Mouse (Mus musculus) forelimb bud, embryonic 11.5 days (tissue): ENCODE data around the gene Znrd1.

ENCODE experiments used
- DNase-seq: peaks from one replicate; pipeline ENCODE4 v3.0.0-alpha.2; 2012; ENCODE audit warnings: low read depth, low spot score

The Znrd1 gene

DNA sequence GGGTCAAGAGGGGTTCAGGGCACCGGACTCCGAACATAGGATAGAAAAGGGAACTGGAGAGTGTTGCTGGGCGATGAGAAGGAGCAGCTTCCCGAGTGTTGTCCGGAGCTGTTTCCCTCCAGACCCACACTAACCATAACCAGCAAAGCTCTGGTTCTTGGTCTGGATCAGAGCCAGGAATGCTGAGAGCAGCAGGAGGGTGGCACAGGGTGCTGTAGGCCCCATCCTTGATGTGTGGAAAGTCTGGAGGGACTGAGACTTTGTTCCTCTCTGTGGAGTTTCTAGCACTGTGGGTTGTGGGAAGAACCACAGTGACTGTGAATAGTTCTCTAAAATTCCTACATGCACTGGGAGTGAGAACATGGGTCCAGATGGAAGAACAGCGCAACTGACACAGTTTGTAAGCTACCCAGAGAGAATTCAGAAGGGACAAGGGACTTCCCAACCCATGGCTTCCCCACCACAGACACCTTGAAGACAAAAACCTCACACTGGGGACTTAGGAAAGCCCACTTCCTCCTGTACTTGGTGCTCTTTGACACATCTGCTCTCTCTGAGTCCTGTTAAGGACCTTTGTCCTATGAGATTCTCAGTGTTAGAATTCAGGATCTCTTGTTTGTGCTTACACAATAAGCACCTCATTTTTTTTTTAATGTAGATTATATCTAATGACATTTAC lies 13.0 kb upstream of the Znrd1 start:
- no peak for DNase-seq

DNA sequence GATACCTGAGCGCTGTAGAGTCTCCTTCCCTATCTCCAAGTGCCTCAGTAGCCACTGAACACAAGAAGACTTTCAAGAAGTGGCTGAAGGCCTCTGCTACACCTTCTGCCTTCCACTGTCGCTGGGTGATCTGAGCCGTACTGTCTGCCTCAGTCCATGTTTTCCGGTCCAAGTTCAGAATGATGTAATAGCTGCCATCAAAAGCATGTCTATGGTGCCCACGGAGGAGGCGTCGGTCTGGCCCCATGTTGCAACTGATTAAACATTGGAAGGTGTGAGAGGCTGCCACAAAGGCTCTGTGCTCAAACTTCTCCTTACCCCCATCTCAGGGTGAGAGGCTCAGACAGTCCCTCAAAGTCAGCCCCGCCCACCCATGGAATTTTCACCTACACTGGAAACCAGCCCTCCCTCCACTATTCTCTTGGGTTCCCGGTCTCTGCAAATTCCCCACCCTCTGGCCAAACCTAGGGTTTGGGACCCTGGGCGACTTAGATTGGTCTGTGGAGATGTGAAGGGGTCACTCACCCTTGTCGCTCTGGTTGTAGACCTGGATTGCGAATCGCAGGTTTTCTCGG lies 12.0 kb upstream of the Znrd1 start:
- DNase-seq, result no peak

DNA sequence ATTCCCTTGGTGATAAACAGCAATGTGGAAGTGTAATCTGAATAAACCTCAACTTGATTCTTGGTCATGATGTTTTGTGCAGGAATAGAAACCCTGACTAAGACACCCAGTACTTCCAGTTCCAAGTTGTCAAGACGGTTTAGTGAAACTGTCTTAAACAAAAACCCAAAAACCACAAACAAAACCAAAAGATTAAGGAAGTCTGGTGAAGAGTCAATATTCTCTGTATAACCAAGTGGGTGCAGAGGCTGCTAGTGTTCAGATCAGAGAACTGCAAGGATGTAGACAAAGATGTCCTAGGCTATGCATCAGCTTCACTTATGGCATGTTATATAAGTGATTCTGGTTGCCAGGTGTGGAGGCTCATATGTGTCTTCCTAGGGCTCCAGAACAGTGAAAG lies 8.5 kb upstream of the Znrd1 start:
- no peak for DNase-seq

- DNase-seq, result no peak
These were observed 2.8 kb upstream of the Znrd1 start for GRCm38 (mm10) chr17:36961125-36961524.

GRCm38 (mm10) chr17:36958884-36959283 lies 525 bp upstream of the Znrd1 start:
- DNase-seq, result no peak

GRCm38 (mm10) chr17:36953062-36953461 lies 5.3 kb downstream of the Znrd1 start:
- no peak for DNase-seq

GRCm38 (mm10) chr17:36952631-36953030 lies 5.7 kb downstream of the Znrd1 start:
- no peak for DNase-seq

DNA sequence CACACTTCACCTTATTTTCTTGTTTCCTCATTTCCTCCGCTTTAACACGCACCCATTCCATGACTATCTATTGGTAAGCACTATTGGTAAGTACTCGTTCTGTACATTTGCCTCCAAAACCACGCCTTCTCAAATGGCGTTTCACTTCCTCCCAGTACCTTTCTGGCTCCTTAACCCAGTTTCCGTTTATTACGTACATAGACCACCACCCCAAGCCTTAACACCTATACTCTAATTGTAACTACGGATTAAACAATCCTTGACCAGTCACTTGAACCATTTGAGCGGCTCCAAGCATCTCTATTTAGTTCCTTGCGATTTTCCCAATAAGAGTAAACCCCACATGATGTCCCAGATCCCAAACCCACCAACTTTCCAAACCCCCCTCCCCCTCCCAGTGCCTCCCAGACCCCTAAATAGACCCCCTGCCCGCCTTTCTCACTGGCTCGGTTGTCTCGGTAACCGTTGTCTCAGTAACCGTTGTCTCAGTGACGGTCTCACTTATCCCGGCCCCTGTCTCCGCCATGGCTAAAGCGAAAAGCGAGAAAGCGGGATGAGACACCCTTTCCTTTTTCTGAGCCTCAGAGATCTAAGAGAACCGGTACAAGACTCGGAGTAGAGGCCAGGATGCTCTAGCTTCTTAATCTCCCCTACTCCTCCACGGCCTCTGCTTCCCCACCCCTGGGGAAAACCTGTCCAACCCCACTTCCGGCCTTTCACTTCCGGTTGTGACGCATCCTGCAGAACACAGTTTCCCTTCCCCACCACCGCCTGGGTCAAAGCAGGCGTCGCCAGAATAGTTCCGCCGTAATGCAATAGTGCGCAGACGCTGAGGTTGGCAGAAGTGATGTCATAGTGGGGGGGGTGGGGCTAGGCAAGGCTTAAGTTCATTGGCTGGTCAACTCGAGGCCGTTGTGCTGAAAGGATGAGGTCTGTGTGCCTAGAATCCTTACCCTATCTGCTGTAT lies 7.1 kb downstream of the Znrd1 start, which contains the start of gene Ppp1r11:
TSS of gene Ppp1r11 (minus strand) at position 761 of the 967 bp plus-strand sequence.
- peak; percentile 98 for DNase-seq

DNA sequence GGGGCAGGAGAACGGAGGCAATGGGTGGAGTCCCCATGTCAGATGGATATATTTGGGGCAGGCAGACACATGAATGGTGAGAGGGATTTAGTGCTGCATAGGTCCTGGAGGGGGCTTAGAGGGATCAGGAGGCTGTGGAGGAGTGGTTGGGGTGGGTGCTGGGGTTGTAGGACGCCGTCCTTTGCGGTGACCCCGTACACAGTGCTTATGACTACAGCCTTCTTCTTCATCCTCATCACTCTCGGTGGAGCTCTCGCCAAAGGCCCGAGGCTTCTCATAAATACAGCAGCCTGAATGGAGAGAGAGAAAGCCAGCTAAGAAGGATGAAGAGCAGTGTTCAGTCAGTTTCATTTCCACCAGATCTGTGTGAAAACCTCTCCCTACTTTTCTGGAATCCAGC lies 9.1 kb downstream of the Znrd1 start:
- no peak for DNase-seq

DNA sequence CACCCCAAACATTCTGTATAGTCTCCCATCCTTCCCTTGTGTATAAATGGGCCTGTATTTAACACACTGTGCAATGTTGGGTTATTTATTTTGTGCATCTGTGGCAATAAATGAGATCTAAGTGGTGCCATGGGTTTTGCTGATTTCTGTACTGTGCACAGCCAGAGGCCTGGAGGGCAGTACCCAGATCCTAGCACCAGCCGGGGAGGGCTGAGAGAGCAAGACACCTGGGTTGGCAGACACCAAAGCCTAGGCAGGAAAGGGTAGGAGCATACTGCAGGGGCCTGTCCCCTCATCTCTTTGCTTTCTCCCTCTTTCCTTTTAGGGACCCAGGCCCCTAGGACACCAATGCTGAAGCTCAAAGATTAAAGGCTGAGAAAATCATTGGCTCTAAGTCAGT lies 10.1 kb downstream of the Znrd1 start:
- DNase-seq, result no peak

DNA sequence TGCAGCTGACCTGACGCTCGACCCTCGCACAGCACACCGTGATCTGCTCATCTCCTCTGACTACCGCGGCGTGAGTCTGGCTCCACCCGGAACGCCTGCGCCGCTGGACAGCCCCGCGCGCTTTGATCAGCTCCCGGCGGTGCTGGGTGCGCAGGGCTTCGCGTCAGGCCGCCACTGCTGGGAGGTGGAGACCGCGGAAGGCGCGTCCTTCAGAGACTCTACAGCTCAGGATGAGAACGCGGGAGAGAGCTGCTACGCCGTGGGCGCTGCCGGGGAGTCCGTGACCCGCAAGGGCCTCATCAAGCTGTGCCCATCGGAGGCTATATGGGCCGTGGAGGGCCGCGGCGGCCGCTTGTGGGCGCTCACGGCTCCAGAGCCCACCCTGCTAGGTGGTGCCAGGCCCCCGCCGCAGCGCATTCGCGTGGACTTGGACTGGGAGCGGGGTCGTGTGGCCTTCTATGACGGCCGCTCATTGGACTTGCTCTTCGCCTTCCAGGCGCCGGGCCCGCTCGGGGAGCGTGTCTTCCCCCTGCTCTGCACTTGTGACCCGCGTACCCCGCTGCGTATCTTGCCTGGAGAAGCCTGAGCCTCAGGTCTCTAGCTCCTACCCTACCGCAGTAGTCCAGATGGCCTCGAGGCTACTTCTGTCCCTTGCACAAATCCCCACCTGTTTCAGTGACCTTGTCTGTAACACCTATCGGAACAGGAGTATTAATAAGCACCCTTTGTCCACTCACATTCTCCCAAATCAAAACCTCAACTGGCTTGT lies 11.1 kb downstream of the Znrd1 start:
- peak; percentile 19 for DNase-seq

DNA sequence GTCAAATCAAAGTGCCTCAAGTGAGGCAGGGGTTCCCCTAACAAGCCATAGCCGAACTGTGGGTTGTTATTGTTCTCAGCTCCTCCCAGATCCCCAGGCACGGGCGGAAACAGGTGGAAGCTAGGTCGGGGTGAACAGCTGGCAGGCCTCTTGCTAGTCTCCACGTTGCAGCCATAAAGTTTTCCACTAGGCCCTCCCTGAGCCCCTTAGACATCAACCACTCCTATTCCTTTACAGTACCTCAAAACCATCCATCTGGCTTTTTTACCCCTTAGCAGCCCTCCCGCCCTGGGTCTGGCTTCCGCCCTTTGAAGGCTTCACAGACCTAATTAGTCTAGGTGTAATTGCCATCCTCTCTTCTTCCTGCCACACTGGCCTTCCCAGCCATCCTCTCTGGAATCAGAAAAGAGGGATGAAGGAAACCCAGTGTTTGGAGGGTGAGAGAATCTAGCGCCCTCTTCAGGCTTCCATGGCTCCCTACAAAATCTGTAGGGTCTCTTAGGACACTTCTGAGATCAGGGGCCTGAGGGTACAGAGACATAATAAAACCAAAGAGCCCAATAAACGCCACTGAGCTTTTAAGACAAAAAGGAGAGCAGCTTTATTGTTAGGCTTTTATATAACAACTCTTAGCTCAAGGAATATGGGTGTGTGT lies 14.1 kb downstream of the Znrd1 start:
- peak; percentile 57 for DNase-seq

DNA sequence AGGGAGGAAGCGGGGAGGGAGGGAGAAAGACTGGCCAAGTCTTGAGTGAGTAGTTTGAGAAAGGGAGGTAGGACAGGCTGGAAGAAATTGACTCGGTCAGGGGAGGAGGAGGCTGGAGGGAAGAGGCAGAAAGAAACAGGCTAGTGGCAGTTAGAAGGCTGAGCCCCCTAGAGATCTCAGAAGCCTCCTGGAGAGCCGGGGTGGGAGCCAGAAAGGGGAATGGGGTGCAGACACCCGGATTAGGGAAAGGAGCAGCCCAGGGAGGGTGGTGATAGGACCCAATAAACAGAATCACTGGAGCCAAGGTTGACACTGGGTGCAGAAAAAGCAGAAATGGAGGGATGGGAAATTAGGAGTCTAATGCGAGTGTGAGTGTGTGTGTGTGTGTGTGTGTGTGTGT lies 14.7 kb downstream of the Znrd1 start:
- DNase-seq, result no peak

GRCm38 (mm10) chr17:36942791-36943471 lies 15.4 kb downstream of the Znrd1 start, which contains the start of gene Rnf39:
Rnf39 (plus strand) TSS chr17:36942918.
- no peak for DNase-seq

- no peak for DNase-seq
These were observed 16.0 kb downstream of the Znrd1 start for GRCm38 (mm10) chr17:36942391-36942790.

- no peak for DNase-seq
These were observed 20.3 kb downstream of the Znrd1 start for GRCm38 (mm10) chr17:36938056-36938455.

DNA sequence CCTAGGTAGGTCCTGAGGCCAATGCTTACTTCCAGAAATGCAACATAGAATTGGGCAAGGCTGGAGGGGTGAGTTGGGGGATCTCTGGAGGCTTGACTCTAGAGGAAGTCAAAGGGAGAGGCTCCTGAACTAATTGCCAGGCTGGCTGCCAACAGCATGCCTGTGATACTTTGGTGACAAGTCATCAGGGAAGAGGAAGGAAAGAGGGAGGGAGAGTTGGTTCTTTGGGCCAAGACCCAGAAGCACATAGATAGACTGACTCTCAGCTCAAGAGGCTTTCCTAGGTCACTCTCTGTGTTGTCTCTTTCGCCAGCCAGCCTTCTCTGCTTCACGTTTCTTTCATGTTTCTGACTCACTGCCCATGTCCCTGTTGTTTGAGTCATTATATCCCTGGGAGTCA lies 26.6 kb downstream of the Znrd1 start:
- DNase-seq, result no peak

DNA sequence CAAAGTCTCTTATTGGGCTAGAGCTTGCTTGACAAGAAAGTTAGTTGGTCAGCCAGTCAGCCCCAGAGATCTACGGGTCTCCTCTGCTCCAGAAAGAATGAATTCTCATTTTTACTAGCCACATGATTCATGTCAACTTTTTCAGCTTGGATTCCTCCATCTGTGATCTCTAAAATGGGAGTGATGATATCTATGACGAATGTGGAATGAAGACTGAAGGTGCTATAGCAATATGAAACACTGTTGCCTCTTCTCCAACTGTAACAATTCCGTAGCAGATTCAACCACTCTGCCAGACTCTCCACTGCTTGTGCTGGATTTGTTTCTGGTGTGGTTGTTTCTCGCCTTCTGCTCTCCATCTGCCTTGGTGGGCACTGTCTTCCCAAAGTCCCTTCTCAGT lies 27.2 kb downstream of the Znrd1 start:
- DNase-seq, result no peak

DNA sequence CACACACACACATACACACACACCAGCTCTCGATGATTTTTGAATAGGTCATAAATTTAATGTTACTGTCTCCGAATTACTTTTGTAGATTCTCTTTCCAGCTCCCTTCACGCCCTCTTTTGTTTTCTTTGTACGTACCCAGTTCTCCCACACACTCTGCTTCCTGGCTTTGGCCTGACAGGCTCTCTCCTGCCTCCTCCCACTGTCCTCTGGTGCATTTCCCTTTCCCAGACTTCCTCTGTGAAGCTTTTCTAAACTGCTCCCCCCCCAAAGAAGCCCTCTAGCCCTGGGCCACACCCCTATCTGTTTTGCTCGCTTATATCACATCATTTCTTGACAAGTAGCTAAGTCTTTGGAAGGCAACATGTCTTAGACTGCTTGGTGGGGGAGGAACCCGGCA lies 28.1 kb downstream of the Znrd1 start:
- DNase-seq, result no peak

DNA sequence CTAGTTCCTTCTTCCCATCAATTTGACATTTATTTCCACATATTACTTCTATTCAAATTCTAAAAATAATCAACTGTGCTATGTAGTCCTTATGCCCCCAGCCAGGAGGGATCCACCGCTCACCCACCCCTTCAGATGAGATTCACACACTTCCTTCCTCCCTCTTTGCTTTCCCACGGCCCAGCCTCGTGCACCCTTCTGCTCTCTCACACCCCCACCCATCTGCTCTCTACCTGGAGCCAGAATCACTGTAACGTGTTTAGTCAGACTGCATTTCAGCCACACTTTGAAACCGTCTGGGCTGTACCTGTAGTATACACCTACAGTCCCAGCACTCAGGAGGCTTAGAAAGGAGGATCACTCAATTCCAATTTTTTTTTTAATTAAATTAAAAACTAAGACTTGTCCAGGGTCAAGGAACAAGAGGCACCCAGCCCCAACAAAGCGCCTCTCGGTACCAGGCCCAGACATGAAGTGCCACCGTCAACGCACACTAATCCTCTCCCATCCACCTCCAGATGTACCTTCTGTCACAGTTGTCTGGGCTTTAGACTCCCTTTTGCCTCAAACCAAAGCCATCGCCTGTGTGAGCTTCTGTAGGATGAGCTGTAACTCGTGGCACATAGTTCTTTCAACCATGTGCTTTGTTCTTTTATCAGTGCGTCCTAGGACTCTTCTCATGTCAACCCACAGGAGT lies 29.0 kb downstream of the Znrd1 start:
- DNase-seq, result no peak
